Mouse (Mus musculus) cerebellum, adult 8-10 months (tissue): Measurements from ENCODE around the gene Chid1.
A peak's percentile ranks its signal among the peaks of the same experiment; 100 is the strongest.

Source experiments
- DNase-seq: peaks from one replicate; pipeline ENCODE4 v3.0.0; 2022

The Chid1 gene

DNA sequence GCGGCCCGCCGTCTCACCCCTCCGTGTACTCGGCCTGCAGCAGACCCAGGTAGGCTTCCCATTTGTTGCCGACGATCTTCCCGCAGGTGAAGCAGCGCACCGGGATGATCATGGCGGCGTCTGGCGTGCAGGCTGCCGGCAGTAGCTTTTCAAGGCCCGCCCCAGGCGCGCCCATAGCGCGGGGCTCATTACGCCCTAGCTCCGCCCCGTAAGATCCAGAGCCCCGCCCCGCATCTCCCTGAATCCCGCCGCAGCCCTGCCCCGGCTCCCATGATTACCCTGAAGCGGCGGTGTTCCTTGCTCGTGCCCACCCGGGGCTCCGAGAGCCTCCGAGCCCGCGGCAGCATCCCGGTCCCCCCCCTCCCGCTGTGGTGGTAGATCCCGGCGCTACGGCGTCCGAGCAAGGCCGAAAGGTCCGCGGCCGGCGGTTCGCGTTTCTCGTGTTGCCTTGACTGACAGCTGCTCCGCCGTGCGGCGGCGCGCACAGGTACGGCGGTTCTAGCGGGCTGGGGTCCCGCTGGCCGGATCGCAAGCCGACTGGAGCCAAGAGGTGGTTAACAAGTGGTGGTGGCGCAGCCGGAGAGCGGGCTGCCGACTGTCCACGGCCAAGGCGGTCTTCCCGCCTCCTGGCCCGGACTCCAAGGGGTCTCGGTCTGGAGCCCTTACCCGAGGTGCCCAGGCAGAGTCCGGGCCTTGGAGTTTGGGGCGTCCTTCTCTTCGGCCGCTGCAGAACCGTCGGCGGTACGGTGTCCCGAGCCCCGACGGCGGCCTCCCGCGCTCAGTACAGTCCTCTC lies 64.4 kb downstream of the Chid1 start, which contains the start of the genes Polr2l and Tspan4:
Polr2l (minus strand) TSS at position 122 of the 794 bp plus-strand sequence.
Tspan4 (plus strand) TSS at position 230 of the 794 bp plus-strand sequence.
- DNase-seq: peak; percentile 89

DNA sequence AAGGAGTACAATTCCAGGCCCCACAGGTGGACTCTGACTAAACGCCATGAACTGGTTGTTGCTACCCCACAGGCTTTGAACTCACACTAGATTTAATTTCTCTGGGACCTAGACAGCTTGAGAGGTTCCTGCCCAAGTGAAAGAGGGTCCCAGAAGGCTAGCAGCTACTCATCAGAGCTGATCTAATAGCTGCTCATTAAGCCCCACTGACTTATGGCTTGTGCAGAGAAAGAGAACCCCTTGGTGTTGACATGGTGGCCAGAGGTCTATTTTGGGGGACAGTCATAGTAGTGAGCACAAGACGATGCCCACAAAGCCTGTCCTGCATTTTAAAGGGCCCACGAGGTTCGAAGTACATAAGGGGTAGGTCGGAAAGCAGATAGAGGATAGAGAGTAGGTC lies 65.5 kb downstream of the Chid1 start:
- DNase-seq: no peak

DNA sequence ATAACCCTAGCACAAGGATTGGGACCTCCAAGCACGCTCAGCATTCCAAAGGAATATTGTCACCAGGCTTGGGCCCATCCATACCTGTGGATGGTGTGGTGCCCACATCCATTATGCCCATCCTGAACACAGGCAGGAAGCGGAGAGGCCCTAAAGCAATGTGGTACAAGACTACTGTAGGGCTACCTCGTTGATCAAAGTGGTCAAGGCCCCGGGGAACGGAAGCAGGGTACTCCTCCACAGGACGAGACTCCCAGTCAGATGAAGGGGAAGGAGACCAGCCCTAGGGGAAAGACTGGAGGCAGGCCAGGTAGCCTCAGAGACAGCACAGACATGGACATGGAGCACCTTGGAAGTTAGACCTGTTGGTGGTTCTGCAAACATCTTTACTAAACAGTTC lies 66.9 kb downstream of the Chid1 start:
- DNase-seq: no peak

DNA sequence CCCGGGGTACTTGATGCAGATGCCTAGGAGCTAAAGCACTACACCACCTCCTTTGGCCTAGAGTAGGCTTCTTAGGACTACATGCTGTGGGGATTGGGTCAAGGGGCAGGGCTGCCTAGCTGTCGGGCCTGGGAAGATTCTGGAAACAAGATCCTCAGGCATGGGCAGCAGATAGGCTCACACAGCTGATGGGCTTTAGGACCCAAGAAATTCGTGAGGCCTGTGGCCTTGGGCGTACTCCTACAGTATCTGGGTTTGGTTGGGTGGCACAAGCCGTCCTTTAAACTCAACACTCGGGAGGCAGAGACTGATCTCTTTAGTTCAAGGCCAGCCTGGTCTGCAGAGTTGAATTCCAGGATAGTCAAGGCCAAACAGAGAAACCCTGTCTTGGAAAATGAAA lies 67.4 kb downstream of the Chid1 start:
- DNase-seq: no peak

DNA sequence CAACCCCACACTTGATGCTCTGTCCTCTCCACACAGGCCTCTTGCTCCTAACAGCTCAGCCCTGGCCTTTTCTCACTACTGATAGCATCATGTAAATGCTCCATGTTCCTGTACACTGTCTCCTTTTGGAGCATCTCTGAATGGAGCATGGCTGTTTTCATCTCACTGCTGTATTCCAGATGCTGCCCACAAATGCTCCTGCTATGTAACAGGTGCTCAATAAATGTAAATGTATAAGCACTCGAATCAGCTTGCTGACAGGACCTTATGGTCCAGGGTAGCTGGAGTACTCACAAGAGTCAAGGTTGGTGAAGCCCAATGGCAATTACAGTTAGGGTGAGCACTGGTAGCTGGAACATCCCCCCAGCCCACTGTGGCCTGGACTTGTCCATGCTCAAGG lies 68.4 kb downstream of the Chid1 start:
- DNase-seq: no peak

DNA sequence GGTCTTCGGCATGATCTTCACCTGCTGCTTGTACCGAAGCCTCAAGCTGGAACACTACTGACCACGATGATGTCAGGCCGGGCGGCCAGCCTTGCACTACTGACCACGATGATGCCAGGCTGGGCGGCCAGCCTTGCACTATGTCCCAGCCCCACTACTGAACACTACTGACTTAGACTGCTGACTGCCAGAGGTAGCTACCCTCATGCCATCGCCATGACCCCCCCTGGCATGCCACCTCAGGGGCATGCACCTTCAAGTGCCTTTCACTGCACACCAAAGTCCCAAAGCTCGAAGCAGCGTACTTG lies 69.1 kb downstream of the Chid1 start:
- no peak for DNase-seq

DNA sequence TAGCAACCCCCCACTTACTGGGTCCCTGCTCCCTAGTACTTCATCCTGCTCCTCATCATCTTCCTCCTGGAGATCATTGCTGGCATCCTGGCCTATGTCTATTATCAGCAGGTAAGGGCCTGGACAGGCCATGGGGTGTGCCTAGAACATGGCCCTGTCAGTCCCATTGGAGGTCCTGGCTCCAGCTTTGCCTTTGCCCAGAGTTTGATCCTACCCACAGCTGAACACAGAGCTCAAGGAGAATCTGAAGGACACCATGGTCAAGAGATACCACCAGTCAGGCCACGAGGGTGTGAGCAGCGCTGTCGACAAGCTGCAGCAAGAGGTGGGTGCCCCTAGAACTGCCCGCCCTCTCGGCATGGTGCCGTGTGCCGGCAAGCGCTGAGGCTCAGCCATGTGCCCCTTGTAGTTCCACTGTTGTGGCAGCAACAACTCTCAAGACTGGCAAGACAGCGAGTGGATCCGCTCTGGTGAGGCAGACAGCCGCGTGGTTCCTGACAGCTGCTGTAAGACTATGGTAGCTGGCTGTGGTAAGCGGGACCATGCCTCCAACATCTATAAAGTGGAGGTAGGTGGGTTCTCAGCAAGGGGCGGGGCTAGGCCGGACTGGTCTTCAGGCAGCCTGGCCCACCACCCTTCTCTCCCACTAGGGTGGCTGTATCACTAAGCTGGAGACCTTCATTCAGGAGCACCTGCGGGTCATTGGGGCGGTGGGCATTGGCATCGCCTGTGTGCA lies 69.6 kb downstream of the Chid1 start:
- no peak for DNase-seq

DNA sequence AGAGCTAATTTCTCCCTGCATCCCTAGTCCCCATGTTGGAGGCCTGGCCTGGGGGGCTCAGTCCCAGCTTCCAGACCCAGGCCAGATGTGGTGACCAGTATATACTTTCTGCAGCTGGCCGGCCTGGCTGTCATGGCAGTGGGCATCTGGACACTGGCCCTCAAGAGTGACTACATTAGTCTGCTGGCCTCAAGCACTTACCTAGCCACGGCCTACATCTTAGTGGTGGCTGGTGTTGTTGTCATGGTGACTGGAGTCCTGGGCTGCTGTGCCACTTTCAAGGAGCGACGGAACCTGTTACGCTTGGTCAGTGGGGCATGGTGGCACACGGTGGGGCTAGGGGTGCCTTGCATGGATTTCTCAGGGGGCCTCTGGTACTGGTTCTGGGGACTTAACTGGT lies 70.3 kb downstream of the Chid1 start:
- no peak for DNase-seq

DNA sequence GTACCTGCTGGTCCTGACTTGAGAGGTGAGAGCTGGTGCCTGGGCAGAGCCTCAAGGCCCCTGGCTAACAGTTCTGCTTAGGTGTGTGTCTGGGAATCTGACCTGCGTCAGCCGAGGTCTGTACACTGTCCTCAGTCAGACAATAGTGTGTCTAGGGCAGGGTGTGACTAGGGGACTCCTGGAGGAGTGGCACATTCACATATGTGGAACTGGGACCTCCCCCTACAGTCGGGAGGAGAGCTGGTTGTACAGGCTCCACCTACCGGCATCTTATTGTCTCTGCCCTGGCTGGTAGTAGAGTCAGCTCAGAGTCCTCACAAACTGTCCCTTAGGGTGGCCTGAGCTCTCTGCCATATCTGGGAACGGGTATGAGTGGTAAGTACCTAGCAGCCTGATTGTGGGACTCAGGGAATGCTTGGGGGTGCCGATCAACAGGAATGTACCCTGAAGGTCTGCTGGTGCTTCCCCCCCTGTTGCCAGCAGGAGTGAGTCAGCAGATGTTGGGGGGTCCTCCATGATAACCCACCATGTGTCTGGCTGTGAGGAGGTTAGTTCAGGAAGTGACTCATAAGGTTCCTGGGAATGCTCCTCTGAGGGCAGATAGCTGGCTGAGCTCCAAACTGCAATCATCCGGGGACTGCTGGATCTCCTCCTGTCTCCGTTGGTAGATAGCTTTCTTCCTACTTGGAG lies 71.0 kb downstream of the Chid1 start:
- DNase-seq: peak; percentile 59

DNA sequence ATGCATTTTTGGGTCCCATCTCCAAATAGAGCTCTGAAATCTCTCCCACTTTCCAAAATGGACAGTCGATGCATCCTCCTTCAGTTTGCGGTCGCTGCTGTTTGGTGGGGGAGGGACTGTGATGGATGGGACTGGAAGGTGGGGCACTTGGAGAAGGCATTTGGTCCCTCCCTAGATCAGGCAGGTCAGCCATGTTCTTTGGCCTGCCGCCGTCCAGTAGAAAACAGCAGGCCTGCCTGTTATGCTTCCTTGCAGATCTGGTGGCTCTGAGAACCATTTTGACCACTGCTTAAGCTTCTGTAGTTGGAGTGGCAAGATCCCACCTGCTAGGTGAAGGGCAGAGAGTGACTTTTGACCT lies 71.5 kb downstream of the Chid1 start:
- no peak for DNase-seq

DNA sequence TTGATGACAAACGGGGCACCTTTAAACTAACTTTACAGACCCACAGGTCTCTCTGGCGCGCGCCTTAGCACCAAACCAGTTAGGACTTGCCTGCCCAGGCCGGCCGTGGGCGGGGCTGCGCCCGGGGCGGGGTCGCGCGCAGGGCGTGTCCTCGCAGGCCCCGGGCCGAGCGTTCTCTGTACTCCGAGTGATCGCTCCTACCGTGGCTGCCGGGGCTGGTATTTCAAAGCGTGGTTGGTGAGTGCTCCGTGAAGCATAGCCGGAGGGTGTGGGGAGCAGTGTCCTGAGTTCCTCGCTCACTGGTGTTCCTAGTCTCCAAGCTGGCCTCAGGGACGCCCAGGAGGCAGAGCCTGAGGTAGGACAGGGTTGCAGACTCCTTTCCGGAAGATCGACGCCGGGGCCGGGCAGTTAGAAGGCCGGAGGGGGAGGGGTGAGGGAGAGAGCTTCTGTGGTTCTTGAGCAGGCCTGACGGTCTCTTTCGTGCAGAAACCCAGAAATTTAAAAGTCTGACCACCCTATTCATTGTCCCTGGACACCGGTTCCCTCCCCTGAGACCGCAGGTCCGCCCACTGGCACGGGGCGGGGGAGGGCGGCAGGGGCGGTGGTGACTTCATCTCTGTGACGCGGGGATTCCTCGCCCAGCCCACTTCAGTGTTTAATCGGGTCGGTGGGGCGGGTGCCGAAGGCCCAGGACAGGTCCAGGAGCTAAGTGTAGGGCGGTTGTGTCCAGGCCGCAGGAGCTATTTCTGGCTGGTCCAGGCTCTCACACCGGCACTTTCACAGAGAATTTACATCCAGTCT lies 72.2 kb downstream of the Chid1 start, which contains the start of gene Cd151:
Cd151 (plus strand) TSS at position 163 of the 801 bp plus-strand sequence.
- no peak for DNase-seq

DNA sequence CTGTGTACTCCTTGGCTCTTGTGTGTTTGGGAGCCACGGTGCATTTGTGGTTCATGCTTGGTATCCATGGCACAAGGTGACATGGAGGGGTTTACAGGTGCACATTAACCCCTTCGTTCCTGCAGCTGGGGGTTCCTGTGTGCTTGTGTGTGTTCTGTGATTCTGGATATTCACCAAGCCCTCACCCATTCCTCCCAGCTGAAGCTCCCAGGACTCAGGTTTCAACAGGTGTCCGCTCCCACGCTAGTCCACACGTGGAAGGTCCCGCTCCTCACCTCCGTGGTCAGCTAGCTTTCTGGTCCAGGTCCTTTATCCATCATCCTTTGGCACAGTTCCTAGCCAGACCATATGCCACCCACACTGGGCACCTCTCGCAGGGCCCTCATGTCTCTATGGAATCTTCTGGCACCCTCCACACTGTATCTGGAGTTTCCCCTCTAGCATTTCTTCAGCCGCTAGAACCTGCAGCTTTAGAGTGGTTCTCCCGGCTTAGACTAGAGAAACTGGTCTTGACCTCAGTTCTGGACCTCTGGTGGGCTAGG lies 73.0 kb downstream of the Chid1 start:
- no peak for DNase-seq

DNA sequence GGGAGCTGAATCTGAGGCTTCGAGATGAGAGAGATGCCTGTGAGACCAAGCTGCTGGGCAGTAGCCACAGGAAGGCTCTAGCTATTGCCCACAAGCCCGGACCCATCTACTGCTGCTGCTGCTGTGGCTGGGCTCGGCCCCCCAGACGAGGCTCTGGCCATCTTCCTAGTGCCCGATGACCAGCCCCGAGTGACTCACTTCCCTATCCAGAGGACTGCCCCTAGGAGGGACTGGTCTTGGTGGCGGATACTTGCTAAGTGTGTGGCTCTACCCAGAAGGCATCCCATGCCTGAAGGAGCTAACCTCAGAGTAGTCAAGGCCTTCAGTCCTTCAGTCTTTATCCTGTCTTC lies 73.6 kb downstream of the Chid1 start:
- no peak for DNase-seq

DNA sequence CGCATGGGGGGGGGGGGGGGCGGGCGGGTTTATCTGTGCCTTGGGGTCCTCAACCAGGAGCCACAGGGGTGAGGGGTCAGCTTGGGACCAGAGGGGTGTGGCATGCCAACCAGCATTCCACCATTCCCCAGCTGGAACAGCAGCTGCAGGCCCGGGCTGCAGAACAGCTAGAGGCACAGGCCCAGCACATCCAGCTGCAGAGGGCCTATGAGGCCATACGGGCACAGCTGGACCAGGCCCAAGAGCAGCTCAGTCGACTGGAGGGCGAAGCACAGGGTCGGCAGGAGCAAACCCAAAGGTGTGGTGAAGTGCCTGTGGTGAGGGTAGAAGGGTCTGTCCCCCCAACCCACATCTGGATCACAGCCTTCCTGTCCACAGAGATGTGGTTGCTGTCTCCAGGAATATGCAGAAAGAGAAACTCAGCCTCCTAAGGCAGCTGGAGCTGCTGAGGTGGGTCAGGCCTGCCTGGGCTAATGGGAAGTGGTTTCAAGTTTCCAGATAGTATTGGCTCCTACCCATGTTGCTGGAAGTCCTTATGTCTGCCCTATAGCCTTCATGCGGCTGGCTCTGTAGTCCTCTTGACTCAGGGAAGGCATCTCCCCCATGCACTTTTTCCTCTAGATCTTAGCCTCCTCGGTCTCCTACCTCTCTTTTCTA lies 74.1 kb downstream of the Chid1 start:
- no peak for DNase-seq

DNA sequence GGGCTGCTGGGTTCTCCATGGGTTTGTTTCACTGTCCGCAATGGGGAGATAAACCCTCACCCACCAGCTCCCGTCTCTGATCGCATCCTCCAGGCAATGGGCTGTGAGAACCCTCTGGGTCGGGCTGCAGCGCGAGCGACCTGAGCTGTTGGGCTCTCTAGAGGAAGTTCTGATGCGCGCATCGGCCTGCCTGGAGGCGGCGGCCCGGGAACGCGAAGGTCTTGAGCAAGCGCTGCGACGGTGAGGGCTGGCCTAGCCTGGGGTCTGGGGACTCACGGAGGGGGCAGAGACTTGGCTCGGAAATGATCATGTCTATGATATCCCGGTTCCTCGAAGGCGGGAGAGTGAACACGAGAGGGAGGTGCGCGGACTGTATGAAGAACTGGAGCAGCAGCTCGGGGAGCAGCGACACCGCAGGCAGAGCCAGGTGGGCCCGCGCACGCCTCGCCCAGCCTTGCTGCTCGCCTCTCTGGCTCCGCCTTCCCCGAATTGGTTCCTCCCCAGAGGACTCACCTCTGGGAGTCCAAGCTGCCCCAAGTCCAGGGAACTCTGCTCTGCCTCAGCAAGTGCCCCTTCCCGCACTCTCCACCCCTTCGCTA lies 75.0 kb downstream of the Chid1 start:
- peak; percentile 30 for DNase-seq

DNA sequence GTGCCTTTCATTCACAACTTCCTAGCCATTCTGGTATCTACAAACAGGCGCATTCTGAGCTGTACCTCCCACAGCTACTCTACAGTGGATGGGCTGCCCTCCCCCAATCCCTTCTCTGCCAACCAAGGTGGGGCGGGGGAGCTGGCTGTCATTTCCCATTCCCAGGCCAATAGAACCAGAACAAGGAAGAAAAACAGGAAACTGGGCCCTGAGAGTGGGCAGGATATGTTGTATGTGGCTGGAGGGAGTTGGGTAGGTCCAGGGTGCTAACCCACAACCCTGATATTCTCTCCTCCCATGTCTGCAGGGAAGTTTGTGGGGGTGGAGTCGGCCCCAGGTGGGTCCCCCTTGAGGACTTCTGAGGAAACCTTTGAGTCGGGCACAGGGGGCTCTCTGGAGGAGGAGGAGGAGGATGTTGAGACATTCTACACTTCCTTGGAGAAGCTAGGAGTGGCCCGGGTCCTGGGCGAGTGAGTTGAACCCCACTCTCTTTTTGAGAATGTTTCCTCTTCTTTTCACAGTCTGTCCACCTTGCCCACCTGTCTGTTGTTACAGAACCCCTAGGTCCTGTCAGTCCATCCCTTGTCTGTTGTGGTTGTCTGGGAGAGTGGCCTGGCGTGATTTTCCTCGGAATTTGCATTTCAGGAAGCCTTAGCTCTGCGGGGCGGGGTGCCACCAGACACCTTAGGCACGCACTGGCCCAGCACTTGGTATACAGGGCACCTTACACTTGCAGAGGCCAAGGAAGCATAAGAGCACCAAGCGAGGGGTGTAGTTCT lies 75.6 kb downstream of the Chid1 start:
- DNase-seq: no peak

DNA sequence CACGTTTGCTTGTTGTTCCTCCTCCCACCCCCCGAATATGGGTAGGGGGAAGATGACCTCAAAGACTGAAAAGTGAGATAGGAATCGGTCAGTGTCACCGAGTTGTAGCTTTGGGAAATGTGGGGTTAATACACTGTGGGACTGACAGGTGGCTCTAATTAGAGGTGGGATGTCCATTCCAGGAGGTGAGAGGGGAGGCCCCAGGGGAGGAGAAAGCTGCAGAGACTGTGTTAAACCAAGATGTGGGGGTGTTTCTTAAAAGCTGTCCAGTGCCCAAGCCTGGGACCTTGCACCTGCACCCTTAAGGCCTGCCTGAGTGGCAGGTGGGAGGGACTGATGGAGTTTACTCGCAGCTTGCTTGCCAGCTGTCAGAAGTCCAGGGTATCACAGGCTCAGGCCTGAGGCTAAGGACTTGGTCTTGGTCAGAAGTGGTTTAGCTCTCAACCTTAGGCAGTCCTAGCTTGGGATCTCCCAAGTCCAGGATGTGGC lies 77.3 kb downstream of the Chid1 start:
- DNase-seq: no peak

DNA sequence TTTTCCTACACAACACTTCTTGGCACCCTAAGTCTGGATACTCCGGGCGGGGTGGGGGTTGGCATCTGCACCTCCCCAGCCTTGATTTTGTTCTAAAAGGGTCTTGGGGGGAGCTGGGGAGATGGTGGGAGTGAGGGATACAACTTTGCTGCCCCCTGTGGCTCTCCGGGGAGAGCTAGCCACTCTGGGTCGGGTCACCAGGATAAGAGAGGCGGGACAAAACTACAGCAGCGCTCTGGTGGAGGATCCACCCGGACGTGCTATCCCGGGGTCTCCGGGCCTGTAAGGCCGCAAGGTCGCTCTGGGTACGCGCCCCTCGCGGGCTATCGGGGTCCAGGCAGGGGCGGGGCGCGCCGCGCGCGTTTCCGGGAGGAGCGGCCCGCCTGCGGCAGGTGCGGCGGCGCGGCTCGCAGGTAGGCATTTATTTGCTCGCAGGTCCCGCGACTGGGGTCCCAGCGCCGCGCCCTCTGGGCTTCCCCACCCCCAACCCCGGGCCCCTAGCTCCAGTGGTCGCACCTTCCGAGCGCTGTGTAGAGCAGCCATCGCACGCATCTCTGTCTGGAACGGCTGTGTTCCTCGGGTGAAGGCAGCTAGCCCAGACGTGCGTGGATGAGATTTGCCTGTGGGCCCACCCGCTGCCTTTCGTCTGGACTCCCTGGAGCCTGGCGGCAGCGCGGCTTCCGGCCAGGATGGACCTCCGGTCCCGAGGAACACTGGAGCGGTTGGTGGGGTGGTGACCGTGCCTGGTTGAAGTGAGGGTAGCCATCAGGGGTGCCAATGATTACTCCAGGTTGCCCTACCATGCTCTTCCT lies 77.9 kb downstream of the Chid1 start:
- peak; percentile 46 for DNase-seq

DNA sequence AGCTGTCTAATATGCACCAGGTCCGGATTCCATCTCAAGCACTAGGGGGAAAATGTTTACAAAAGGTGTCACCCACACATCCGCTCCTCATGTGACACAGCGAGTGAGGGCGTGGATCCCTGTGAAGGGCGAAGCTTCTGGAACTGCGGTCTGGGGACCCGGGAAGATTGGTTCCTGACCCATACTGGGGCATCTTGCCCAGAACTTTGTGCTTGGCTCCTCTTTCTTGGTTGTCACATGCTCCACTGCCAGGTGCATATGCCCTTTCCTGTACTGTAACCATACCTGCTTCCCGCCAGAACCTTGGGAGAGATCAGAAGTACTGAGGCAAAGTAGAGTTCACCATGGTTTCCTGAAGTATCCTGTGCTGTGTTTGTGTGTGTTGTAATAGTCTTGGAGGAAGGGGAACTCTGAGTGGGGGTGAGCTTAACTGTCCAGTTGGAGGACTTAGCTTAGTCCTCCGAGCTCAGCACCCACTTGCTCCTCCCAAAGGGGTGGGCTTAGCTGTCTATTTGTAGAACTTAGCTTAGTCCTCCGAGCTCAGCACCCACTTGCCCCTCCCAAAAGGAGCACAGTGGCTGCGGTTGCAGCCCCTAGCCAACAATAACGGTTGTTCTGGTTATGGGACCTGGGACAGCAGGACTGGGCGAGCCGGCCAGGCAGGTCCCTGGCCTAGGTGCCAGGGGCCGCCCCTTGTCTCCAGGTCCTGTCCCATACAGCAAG lies 79.1 kb downstream of the Chid1 start, which contains the start of gene Cracr2b:
Cracr2b (plus strand) TSS at position 704 of the 723 bp plus-strand sequence.
- DNase-seq: peak; percentile 53
